Mouse (Mus musculus): ENCODE measurements at regions not wholly inside any gene's neighbourhood (a gene's known extent, or its start where the extent isn't known, plus 50 kb on each side); places are given as distances from the start of the nearest gene placed in this dataset.

GRCm38 (mm10) chr4:66542833-66543436 lies 138.5 kb upstream of the Astn2 start:
- TF ChIP-seq CTCF (IDR thresholded peaks at IDR 0.05; ENCODE audit: insufficient read depth, low read length) (no peak), POLR2A (IDR thresholded peaks at IDR 0.05; ENCODE audit: borderline replicate concordance, extremely low read depth, low read depth, low read length) (no peak)
